Mouse (Mus musculus) lung, postnatal 36 days (tissue): ENCODE measurements around the gene Cttnbp2.
A peak's percentile ranks its signal among the peaks of the same experiment; 100 is the strongest.
"Not testable (repeated sequence)": the region's sequence is repeated elsewhere in the genome, so short reads cannot be mapped to it uniquely, and the experiment has no call there.

ENCODE experiments used
- DNase-seq: peaks from one replicate; pipeline ENCODE4 v3.0.0; 2022; ENCODE audit warnings: mixed read lengths

Gene Cttnbp2

GRCm38 (mm10) chr6:18411505-18412225, 103.0 kb downstream of the Cttnbp2 start:
- no peak for DNase-seq

- no peak for DNase-seq
Measured at GRCm38 (mm10) chr6:18408445-18408844, 106.2 kb downstream of the Cttnbp2 start.

GRCm38 (mm10) chr6:18401066-18401674, 113.5 kb downstream of the Cttnbp2 start:
- DNase-seq: peak; percentile 28

- no peak for DNase-seq
Measured at GRCm38 (mm10) chr6:18381380-18381779, 133.3 kb downstream of the Cttnbp2 start.

GRCm38 (mm10) chr6:18380300-18381202, 134.1 kb downstream of the Cttnbp2 start:
- DNase-seq: no peak

- DNase-seq: not testable (repeated sequence)
Measured at GRCm38 (mm10) chr6:18377755-18378154, 136.9 kb downstream of the Cttnbp2 start.

- DNase-seq: no peak
Measured at GRCm38 (mm10) chr6:18374744-18375143, 139.9 kb downstream of the Cttnbp2 start.

- DNase-seq: no peak
Measured at GRCm38 (mm10) chr6:18373652-18374051, 141.0 kb downstream of the Cttnbp2 start.

GRCm38 (mm10) chr6:18372447-18373228, 142.0 kb downstream of the Cttnbp2 start:
- peak; percentile 91 for DNase-seq

GRCm38 (mm10) chr6:18369723-18370122, 144.9 kb downstream of the Cttnbp2 start:
- peak; percentile 15 for DNase-seq

GRCm38 (mm10) chr6:18369054-18369453, 145.6 kb downstream of the Cttnbp2 start:
- DNase-seq: no peak

- peak; percentile 17 for DNase-seq
Measured at GRCm38 (mm10) chr6:18362232-18362631, 152.4 kb downstream of the Cttnbp2 start.

GRCm38 (mm10) chr6:18360955-18361354, 153.7 kb downstream of the Cttnbp2 start:
- no peak for DNase-seq

GRCm38 (mm10) chr6:18360154-18360553, 154.5 kb downstream of the Cttnbp2 start:
- DNase-seq: no peak

GRCm38 (mm10) chr6:18349153-18349858, 165.3 kb downstream of the Cttnbp2 start:
- DNase-seq: no peak

- DNase-seq: no peak
Measured at GRCm38 (mm10) chr6:18344272-18344671, 170.4 kb downstream of the Cttnbp2 start.

- DNase-seq: no peak
Measured at GRCm38 (mm10) chr6:18338307-18338706, 176.3 kb downstream of the Cttnbp2 start.

GRCm38 (mm10) chr6:18335393-18335792, 179.2 kb downstream of the Cttnbp2 start:
- no peak for DNase-seq

- no peak for DNase-seq
Measured at GRCm38 (mm10) chr6:18322950-18323349, 191.7 kb downstream of the Cttnbp2 start.
